Mouse (Mus musculus) gastrocnemius, postnatal 10 days (tissue): ENCODE results near the gene Coro6. TPM values are rescaled to one million over a fixed set of nuclear protein-coding genes. Genes with fewer than 3 reads are reported as not detected.

Experiments used
- DNase-seq: peaks from one replicate; pipeline ENCODE4 v3.0.0; 2021; ENCODE audit warnings: mixed read lengths
- long read RNA-seq, 2 experiments: library from polyadenylated mRNA; stranded (forward); transcript quantifications; one replicate each; pipeline ENCODE4 v2.0.0; 2021
- total RNA-seq, 2 experiments: library from RNA; stranded (reverse); gene quantifications; 2 replicates each; pipeline ENCODE4 v1.2.3; 2021

The Coro6 gene
- 10 to 100 TPM; 61.7 to 67.7 TPM for total RNA-seq
- long read RNA-seq, experiment 1, transcript Coro6-204 (11 exons, 2,804 nt): major isoform, 23 of 214 reads
- long read RNA-seq, experiment 1, partial matches to known transcripts: 66 of 214 reads
- long read RNA-seq, experiment 1, other reads (novel, unspliced or antisense): 124 of 214 reads
- long read RNA-seq, experiment 2, transcript Coro6-204 (11 exons, 2,804 nt): major isoform, 17 of 188 reads
- long read RNA-seq, experiment 2, partial matches to known transcripts: 4 of 188 reads
- long read RNA-seq, experiment 2, other reads (novel, unspliced or antisense): 165 of 188 reads

DNA sequence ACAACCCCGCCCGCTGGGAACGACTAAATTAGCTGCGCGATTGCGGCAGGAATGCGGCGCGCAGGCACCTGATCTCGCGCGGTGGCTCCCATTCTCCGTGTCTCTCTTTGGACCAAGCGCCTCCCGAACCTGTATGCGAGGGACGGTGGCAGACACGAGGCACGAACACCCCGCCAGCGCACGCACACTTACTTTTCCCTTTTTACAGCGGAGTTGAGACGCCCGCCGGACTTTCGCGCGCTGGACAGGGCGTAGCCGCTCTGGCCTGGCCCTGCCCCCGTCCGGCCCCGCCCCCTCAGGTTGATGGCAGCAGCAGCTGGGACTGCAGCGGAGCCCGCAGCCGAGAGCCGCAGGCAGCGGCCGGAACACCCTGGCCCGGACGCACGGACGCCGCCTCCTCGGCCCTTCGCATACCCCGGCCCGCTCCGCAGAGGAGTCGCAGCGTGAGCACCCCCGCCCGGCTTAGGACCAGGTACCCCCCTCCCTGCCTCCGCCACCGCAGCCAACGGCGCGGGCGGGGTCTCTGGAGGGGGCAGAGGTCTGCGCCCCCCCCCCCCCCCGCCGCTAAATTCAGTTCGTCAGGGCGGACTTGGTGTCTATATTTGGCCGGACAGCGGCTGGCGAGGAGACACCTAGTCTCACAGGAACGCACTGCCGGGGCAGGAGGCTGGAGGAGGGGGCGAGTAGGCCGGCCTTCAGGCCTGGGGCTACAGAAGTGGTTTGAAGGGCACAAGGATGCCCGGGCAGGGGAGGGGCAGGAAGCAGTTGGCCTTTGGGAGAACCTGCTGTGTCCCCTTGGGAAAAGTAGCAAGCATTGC is at the start of gene Coro6:
Gene Coro6 (plus strand): TSS at position 129 of the 818 bp plus-strand sequence.
- DNase-seq: peak; percentile 87

GRCm38 (mm10) chr11:77414141-77414839 is 47.9 kb upstream of the Coro6 start:
- DNase-seq: no peak

DNA sequence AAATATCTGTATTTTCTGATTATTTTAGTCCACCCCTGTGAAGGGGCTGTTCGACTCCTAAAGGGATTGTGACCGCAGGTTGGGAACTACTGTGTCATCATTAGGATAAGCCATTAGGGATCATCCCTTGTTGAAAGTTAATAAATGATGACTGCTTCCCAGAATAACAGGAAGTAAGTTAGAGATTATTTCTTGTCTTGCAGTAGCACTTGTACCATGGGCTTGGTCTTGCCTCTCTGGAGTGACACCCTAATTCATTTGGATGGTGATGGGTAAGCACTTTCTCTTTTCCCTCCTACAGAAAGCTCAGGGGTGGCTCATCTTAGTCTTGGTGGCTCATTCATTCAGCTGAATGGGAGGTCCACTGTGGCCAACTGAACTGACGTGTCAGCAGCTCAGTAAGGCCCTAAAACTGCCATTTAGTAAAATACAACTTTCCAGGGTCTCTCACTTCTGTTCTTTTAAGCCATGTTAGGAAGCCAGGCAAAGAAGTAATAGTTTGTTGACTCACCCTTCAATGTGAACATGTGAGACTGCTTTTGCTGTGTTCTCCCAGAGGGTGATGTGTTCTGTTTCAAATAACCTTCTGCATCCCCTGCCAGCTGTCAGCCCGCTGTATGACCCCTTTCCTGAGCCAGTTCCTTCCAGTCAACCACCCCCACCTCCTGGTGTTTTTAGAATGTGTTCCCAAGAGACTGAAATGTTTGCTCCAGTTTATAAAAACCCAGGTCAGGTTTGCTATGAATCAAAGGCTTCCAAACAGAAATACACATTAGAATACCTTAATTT is 45.8 kb upstream of the Coro6 start:
- peak; percentile 32 for DNase-seq

GRCm38 (mm10) chr11:77418021-77418420 is 44.2 kb upstream of the Coro6 start:
- DNase-seq: no peak

DNA sequence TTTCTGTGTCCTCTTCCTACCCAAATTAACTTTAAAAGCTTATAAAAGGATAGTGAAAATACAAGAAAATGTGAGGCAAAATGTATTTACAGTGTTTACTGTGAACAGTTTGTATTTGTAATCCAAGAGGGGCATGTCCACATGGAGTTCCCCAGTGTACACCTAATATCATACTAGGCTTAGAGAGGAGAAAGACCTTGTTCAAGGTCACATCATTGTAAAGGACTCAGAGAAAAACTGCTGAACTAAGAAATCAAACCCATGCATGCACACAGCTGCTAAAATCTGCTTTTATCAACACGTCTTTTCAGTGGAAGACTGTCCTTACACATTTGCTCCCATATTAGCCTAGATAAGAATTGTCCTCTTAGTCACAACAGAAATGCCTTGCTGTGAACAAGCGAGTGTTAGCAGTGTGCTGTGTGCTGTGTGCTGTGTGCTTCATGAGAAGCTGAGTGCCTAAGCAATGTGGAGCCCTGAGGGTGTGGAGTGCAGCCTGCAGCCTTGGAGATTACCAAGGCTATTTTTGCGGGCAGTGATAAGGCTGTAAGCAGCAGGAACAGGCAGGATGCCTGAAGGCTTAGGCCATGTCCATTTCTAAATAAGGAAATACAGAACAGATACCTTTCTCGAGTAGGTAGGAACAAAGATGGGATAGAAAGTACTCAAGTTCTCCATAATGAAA is 38.9 kb upstream of the Coro6 start:
- DNase-seq: no peak

- no peak for DNase-seq
Observed at GRCm38 (mm10) chr11:77428446-77428845, 33.8 kb upstream of the Coro6 start.

GRCm38 (mm10) chr11:77437026-77437425 is 25.2 kb upstream of the Coro6 start:
- no peak for DNase-seq

DNA sequence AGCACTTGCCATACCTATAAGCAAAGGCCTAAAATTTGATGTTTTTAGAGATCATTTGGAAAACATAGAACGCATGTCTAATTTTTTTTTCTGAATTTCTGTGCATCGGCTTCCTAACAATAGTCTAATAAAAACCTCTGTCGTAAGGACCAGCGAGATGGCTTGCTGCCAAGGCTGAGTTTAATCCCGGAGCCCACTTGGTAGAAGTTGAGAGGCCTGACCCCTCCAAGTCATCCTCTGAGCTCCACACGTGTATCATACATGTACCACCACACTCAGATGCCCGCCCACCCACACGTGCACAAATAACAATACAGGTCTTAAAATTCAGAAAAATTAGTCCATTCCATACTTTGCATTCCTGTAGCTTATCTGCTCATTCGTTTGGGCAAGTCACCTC is 22.1 kb upstream of the Coro6 start:
- DNase-seq: no peak

- no peak for DNase-seq
Observed at GRCm38 (mm10) chr11:77441020-77441419, 21.2 kb upstream of the Coro6 start.

DNA sequence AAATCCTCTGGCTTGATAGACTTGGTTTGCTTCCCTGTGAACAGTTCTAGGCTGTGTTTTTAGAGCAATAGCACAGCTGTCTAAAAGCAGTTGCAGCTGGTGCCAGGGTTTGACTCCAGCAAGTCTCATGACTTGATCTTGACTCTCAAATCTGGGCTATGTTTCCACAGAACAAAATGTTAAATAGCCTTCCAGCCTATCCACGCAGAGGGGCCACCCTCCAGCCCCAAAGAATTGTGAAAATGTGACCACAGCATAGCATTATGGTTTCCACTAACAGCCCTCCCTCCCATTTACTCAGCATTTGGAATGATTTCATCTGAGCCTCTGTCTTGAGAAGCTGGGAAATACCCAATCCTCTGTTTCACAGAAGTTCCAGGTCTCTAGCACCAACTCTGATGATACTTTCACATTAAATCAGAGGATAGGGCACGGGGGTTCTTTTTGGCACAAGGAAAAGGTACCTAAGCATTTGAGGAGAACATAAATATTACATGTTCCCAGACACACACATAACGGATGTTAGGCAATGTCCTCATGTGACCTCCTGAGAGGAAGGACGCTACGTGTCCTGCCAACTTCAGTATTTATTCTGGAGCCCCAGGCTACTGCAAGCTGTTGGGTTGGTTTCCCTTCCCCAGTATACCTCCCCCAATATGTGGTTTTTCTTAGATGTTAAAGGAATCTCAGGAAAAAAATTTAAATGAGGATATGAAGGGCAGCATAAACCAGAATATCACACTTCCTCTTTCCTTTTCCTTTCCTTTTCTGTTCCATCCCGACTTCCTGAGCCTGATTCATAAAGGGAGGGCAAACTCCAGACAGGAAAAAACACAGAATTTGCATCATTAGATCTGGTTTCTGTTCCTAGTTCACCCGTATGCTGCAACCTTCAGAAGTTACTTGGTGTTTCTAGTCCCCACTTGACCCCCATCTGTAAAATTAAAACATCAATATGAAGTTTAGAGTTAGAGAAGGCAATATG is 19.7 kb upstream of the Coro6 start:
- DNase-seq: peak; percentile 39

DNA sequence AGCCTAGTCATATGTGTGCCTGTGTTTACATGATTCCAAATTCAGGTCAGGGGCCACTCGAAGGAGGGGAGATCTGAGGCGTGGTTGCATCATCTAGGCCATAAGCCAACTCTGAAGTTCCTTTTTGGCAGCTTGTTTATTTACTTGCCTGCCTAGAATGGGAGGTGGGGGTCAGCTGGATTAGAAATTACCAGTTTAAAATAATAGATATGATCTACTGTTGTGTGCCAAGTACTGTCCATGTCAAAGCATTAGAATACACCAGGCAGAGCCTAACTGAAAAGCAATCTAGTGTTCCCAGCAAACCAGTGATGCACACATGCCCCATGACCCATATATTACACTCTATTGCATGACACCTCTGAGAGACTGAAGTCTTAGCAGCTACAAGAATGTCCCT is 17.3 kb upstream of the Coro6 start:
- DNase-seq: no peak

GRCm38 (mm10) chr11:77446628-77447041 is 15.6 kb upstream of the Coro6 start:
- DNase-seq: no peak

DNA sequence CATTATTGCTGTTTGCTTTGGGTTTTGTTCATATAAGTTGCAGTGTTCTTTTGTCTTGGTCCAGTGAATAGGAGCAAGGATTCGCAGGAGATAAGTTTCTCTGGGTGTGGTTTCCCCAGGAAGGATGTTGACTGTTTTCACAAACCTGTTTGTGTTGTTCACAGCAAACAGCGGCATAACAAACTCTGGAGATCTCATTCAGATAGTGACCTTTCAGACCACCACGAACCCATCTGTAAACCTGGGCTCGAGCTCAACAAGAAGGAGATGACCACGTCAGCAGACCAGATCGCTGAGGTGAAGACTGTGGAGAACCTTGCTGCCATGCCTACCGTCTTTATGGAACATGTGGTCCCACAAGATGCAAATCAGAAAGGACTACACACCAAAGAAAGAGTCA is 13.0 kb upstream of the Coro6 start:
- no peak for DNase-seq

DNA sequence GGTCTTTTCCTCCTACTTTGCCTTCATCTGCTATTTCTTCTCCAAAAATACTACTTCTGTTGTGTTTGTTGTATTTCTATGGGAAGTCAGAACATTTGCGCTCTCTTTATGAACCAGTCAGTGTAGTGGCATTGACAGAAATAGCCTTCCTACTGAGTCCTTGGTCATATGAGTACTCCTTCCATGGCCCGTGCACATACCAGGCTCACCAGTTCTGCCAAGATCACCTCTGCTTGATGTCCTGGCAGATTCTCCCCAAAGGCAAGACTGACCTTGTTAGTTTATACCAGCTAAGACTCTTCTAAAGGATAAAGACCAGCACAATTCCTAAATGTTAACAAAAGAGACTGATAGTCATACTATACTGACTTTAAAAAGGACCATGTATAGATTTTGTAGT is 10.5 kb upstream of the Coro6 start:
- DNase-seq: no peak

DNA sequence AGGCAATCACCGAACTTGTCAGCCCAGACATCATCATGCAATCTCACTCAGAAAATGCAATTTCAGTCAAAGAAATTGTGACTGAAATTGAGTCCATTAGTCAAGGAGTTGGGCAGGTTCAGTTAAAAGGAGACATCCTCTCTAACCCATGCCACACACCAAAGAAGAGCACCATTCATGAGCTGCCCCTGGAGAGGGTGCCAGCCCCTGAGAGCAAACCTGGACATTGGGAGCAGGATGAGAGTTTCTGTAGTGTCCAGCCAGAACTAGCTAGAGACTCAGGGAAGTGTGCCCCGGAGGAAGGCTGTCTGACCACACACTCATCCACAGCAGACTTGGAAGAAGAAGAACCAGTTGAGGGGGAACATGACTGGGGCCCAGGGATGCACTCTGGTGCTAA is 8.8 kb upstream of the Coro6 start:
- no peak for DNase-seq

GRCm38 (mm10) chr11:77455770-77456510 is 6.3 kb upstream of the Coro6 start:
- no peak for DNase-seq

- peak; percentile 16 for DNase-seq
Observed at GRCm38 (mm10) chr11:77456866-77457265, 5.3 kb upstream of the Coro6 start.

- no peak for DNase-seq
Observed at GRCm38 (mm10) chr11:77461856-77462255, 355 bp upstream of the Coro6 start.

GRCm38 (mm10) chr11:77463101-77463445 is 862 bp downstream of the Coro6 start:
- DNase-seq: no peak

DNA sequence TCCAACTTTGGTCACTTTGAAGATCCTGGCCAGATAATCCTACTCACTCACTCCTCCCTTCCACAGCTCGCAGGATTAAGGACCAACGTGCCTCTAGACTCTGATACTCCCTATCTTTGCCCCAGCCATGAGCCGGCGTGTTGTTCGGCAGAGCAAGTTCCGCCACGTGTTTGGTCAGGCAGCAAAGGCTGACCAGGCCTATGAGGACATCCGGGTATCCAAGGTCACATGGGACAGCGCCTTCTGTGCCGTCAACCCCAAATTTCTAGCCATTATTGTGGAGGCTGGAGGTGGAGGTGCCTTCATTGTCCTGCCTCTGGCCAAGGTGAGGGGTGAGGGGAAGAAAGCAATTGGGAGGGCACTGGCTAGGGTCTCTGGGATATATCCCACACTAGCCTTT is 1.6 kb downstream of the Coro6 start:
- DNase-seq: no peak
